10 mouse cellular contexts compared by ENCODE assay signal in genomic region chr5:24512271-24512670, GRCm38 (mm10). TPM values are rescaled to one million over a fixed set of nuclear protein-coding genes. Genes with fewer than 3 reads are reported as not detected.
A peak's percentile ranks its signal among the peaks of the same experiment; 100 is the strongest.
DNase-seq lines count a peak whose midpoint lies in the region; ATAC-seq lines count a peak whose summit lies in the region.
"Had no signal": no experiment of that assay in that cellular context is flagged by ENCODE, and none has a peak within 500 bp of the region (broad histone marks: within the 10 kb centered on the region; RNA-seq: fewer than 3 reads in every experiment).

No protein-coding gene starts in this region.

- peak; percentile 31 for DNase-seq in gastrocnemius, adult 18-20 months (ENCODE audit: low spot score)
- DNase-seq in gastrocnemius, postnatal 10 days: no peak
- DNase-seq in heart, adult 11 months: peak; percentile 97
- DNase-seq in left cerebral cortex, postnatal 4 days: no peak
- no peak for DNase-seq in thymus, postnatal 0 days (ENCODE audit: low spot score)
- DNase-seq in thymus, postnatal 14 days: no peak
- DNase-seq: forebrain, postnatal 0 days had no signal

- peaks cover 5% of the 10 kb centered on the region; the same call in 1 of the 2 replicates for H3K27me3 ChIP-seq in kidney, embryonic 14.5 days (ENCODE audit: control insufficient read depth, insufficient read depth, low read length)
- peaks cover under 1% of the 10 kb centered on the region; the same call in 1 of the 2 replicates for H3K27me3 ChIP-seq in stomach, embryonic 15.5 days (replicated peaks)

- 0 out of 2 replicates have a peak, but pooled peaks cover 3% of the 10 kb centered on the region for H3K4me1 ChIP-seq in kidney, embryonic 14.5 days (ENCODE audit: control insufficient read depth, insufficient read depth, low read length)
- H3K4me1 ChIP-seq in stomach, embryonic 15.5 days: 0 out of 2 replicates have a peak, but pooled peaks cover 4% of the 10 kb centered on the region

- peak; percentile 84; the same call in 1 of the 2 replicates for ATAC-seq in kidney, embryonic 14.5 days (ENCODE audit: low FRiP score, low TSS enrichment)
- peak; percentile 63; the same call in 1 of the 2 replicates for ATAC-seq in stomach, embryonic 15.5 days (ENCODE audit: insufficient read depth, low FRiP score, low read depth)
- ATAC-seq: forebrain, postnatal 0 days had no signal

- 30% methylated on average over 8 of the region's 8 CpGs for whole genome bisulfite sequencing in kidney, embryonic 14.5 days
- WGBS in stomach, embryonic 15.5 days: 38% methylated on average over 8 of the region's 8 CpGs

- H3K4me2 ChIP-seq in kidney, embryonic 14.5 days (replicated peaks; ENCODE audit: low read depth, low read length): no peak overlapping the region
- H3K4me2 ChIP-seq in stomach, embryonic 15.5 days: no peak overlapping the region
- H3K4me2 ChIP-seq: limb, embryonic 13.5 days had no signal

- no peak overlapping the region for H3K27ac ChIP-seq in kidney, embryonic 14.5 days (ENCODE audit: low read depth, low read length)
- no peak overlapping the region for H3K27ac ChIP-seq in stomach, embryonic 15.5 days
- H3K27ac ChIP-seq: limb, embryonic 13.5 days had no signal

- H3K36me3 ChIP-seq in kidney, embryonic 14.5 days (ENCODE audit: control insufficient read depth, insufficient read depth, low read length): no peaks in the 10 kb centered on the region
- H3K36me3 ChIP-seq in stomach, embryonic 15.5 days: no peaks in the 10 kb centered on the region
- H3K36me3 ChIP-seq: limb, embryonic 13.5 days had no signal

- H3K4me3 ChIP-seq in kidney, embryonic 14.5 days (ENCODE audit: low read length): no peak overlapping the region
- no peak overlapping the region for H3K4me3 ChIP-seq in stomach, embryonic 15.5 days (replicated peaks)
- H3K4me3 ChIP-seq: limb, embryonic 13.5 days had no signal

- H3K9ac ChIP-seq in kidney, embryonic 14.5 days (ENCODE audit: low read depth, low read length): no peak overlapping the region
- H3K9ac ChIP-seq in stomach, embryonic 15.5 days: no peak overlapping the region
- H3K9ac ChIP-seq: forebrain, postnatal 0 days; limb, embryonic 13.5 days had no signal

- intact Hi-C loops in left cerebral cortex, postnatal 4 days (cut with DNase I): no loop called here

- no peaks in the 10 kb centered on the region for H3K9me3 ChIP-seq in kidney, embryonic 14.5 days (ENCODE audit: control insufficient read depth, low read length)
- H3K9me3 ChIP-seq in stomach, embryonic 15.5 days: no peaks in the 10 kb centered on the region
- H3K9me3 ChIP-seq: limb, embryonic 13.5 days had no signal

RNA-seq across cellular contexts. Expression of gene Gbx1, which starts 14.7 kb away (rescaled TPM):
- total RNA-seq in gastrocnemius, adult 18-20 months (2021): not detected
- not detected for total RNA-seq in gastrocnemius, postnatal 10 days (2021)
- 0.05 TPM in 1 of 2 replicates, not detected in the other for polyA plus RNA-seq in kidney, embryonic 14.5 days (2014; fragmentation: Nextera tagmentation; extraction: Ambion mirVana)
- 0.04 TPM in 1 of 2 replicates, not detected in the other for polyA plus RNA-seq in stomach, embryonic 15.5 days (2015; fragmentation: Nextera tagmentation; extraction: Ambion mirVana)
- 1 to 10 TPM in 1 of 2 experiments, not detected in 1; 1.2 TPM for total RNA-seq in left cerebral cortex, postnatal 4 days (2021)
- polyA plus RNA-seq in thymus, postnatal 0 days (2015; fragmentation: Nextera tagmentation; extraction: Ambion mirVana): 0.10 TPM in 1 of 2 replicates, not detected in the other
- polyA plus RNA-seq: limb, embryonic 13.5 days had no signal

RNA-seq across cellular contexts. Expression of gene Asb10, which starts 28.5 kb away (rescaled TPM):
- 100 to 1,000 TPM; 101 to 107 TPM for total RNA-seq in gastrocnemius, adult 18-20 months (2021)
- 10 to 100 TPM; 31.3 to 37.4 TPM for total RNA-seq in gastrocnemius, postnatal 10 days (2021)
- 0.54 and 0.91 TPM in 2 replicates for polyA plus RNA-seq in kidney, embryonic 14.5 days (2014; fragmentation: Nextera tagmentation; extraction: Ambion mirVana)
- 0.32 and 0.57 TPM in 2 replicates for polyA plus RNA-seq in stomach, embryonic 15.5 days (2015; fragmentation: Nextera tagmentation; extraction: Ambion mirVana)
- total RNA-seq in left cerebral cortex, postnatal 4 days (2021): under 1 TPM in 1 of 2 experiments, not detected in 1; 0.60 TPM
- polyA plus RNA-seq in thymus, postnatal 0 days (2015; fragmentation: Nextera tagmentation; extraction: Ambion mirVana): 0.88 and 0.94 TPM in 2 replicates

RNA-seq across cellular contexts. Expression of gene 4931409K22Rik, which starts 44.3 kb away (rescaled TPM):
- not detected for total RNA-seq in gastrocnemius, adult 18-20 months (2021)
- not detected for total RNA-seq in gastrocnemius, postnatal 10 days (2021)
- 0.26 and 0.34 TPM in 2 replicates for polyA plus RNA-seq in kidney, embryonic 14.5 days (2014; fragmentation: Nextera tagmentation; extraction: Ambion mirVana)
- 0.14 and 0.24 TPM in 2 replicates for polyA plus RNA-seq in stomach, embryonic 15.5 days (2015; fragmentation: Nextera tagmentation; extraction: Ambion mirVana)
- total RNA-seq in left cerebral cortex, postnatal 4 days (2021): not detected
- not detected in 2 replicates for polyA plus RNA-seq in thymus, postnatal 0 days (2015; fragmentation: Nextera tagmentation; extraction: Ambion mirVana)
- total RNA-seq: forebrain, postnatal 0 days had no signal

Comparison
In these comparisons a context has a peak if more than half of its experiments do, and no peak if none do; other contexts are left out.
1. DNase-seq: peak in gastrocnemius, adult 18-20 months (single experiment) and heart, adult 11 months (single experiment); none in gastrocnemius, postnatal 10 days (single experiment), left cerebral cortex, postnatal 4 days (single experiment), thymus, postnatal 0 days (single experiment) and thymus, postnatal 14 days (single experiment).
2. RNA of gene Asb10, which starts 28.5 kb away (total RNA-seq): 101 to 107 TPM in gastrocnemius, adult 18-20 months and 31.3 to 37.4 TPM in gastrocnemius, postnatal 10 days; 0.60 TPM in left cerebral cortex, postnatal 4 days; every median in the first group is over 10 times any median in the second.